Mouse (Mus musculus) neutrophil, adult 5-6 weeks (primary cell): ENCODE data around the gene Zfp827. TPM values are rescaled to one million over a fixed set of nuclear protein-coding genes. Genes with fewer than 3 reads are reported as not detected.

ENCODE experiments used
- ATAC-seq: fragments of 151-379, 151-347 bp; 2 replicates; pipeline ENCODE4 v1.8.0; 2017; ENCODE audit warnings: mild to moderate bottlenecking, moderate TSS enrichment; ENCODE audit not compliant: insufficient number of reproducible peaks, poor library complexity, low FRiP score, severe bottlenecking; ENCODE audit errors: extremely low read depth
- total RNA-seq: library from RNA; stranded (forward); fragments of 200-1000 nt; gene quantifications from 2 replicates; pipeline ENCODE4 v1.2.3, GENCODE M21; 2017

Zfp827 gene
- total RNA-seq, 1 experiment from 2014 or later: 4.1 TPM

DNA sequence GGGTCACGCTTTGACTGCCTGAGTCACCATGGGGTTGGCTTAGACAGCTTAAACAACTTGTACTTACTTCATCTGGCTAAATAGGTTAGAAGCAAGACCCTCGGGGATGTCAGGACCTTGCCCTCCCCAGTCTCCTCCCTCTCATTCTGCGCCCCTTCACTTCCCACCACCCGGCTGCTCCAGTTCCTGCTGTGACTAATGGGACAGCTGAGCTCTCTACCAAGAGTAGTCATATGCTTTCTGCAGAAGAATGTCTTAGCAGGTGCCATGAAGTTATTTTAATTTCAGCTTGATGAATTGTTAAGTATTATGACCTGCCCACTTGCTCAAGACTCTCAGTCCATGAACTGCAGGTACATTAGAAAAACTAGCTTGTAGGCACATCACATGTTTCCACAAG is 168.2 kb downstream of the Zfp827 start:
- ATAC-seq: no peak

DNA sequence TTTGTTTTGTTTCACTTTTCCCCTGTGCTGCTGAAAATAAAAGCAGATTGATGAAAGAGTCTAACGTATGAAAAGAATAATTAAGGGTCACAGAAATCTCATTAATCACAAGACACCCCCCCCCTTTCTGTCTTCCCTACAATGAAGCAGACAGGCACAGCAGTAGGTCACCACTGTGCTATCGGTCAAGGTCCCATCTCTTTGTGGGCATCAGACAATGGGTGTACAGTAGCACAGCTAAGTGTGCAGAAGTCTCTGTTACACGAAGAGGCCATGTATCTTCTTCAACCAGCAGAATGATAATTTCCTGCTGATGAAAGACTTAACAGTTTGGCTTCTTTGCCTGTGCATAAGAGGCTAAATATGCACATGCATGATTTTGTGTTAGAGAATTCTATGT is 170.4 kb downstream of the Zfp827 start:
- no peak for ATAC-seq

- no peak for ATAC-seq
These were observed 173.4 kb downstream of the Zfp827 start for GRCm38 (mm10) chr8:79201446-79202147.

DNA sequence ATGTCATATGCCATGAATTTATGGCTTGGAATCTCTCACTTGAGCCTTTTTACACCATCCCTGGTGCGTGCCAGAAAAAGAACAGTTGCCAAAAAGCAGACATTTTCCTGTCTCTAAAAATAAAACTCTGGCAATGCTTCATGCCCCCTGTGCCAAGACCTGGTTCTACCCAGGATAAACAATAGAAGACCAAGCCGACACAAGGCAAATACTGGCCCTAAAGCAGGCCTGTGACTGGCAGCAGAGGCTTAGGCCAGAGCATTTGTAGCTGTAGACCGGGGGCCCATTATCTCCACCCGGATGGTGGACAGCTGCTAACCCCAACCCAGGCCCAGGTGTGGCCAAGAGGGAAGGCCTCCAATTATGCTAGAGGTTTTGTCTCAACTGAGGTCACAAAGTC is 178.7 kb downstream of the Zfp827 start:
- no peak for ATAC-seq

DNA sequence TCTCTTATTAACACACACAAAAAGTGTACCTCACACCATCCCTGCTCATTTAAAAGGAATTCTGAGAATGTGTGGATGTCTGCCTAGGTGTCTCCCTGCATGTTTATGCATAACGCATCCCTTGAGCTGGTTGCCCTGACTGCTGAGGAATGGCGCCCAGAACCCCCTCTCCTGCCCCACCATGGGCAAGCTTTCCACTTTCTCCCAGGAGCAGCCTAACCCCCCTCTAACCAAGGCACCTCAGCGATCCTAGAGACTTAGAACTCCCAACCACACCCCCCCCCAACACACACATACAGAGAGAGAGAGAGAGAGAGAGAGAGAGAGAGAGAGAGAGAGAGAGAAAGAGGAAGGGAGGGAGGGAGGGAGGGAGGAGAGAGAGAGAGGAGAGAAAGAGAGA is 179.9 kb downstream of the Zfp827 start:
- no peak for ATAC-seq

GRCm38 (mm10) chr8:79208691-79209640 is 180.7 kb downstream of the Zfp827 start:
- no peak for ATAC-seq

DNA sequence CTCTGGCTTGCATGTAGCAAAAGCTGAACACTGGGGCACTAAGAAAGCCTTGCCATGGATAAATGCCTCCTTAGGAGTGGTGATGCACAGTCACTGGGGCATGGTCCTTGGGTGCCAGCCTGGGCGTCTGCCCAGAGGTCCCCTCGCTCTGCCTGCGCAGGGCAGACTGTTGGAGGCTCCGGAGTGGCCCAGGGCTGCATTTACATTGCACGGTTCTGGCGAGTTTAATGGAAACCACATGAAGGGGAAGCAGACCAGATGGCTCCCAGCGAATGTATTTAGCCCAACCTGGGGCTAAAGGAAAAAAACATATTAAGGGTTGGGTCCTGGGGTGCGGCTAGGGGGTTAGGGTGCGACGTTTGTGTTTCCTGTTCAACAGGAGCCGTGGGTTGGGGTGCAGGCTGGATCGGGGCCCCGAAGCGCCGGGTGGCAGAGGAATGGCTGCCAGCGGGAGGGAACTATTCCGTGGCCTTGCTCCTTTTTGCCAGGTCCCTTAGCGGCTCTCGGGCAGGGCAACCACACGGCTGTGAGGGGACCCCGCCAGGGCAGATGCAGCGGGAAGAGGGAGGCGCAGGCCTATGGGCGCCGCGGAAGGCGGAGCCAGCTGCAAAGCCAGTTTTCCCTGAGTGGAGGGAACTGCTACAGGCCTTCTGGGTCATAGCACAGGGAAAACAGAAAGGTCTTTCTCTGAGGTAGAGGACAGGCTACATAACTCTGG is 181.6 kb downstream of the Zfp827 start:
- ATAC-seq: no peak

DNA sequence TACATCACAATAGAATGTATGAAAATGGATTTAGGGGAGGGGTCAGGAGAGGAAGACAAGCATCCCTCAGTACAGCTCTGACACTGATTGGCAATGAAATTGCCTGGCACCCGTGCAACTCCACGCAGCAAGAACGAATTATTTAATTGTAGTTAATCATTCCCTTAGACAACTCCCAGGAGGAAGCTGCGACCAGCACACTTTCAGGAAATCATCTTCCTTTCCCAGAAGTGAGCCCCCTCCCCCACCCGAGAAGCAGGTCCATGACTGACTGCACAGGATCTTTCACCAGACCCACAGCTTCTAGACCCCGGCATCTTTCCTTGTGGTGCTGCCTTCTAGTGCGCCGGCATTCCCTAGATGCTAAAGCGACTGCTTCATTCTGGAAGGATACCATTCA is 183.4 kb downstream of the Zfp827 start:
- ATAC-seq: no peak

DNA sequence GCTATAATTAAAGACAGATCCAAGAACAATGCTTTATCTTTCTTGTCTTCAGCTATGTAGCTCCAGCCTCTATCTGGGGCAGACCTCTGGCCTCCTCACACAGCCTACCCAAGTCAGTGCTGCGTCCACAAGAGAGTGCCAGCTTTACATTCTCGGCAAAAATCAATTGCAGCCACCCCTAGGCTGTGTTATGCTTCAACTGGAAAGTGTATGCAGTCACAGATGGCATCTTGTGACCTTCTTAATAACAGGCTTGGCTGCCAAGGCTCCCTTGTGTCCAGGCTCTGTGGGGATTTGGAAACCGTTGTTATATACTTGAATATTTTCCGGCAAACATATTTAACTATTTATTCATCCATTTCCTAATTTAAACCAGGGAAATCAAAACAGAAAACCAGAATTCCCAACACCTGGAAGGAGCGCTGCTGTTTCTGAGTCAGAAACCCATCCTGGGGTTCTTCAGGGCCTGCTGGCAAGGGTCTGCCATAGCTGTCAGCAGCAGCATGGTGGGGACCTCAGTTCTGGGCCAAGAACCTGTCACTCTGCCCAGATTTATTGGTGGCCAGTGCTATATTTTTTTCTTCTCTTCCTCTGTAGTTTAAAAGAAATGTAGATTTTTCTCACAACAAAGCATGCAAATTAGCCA is 194.0 kb downstream of the Zfp827 start:
- ATAC-seq: no peak

GRCm38 (mm10) chr8:79222752-79223141 is 194.5 kb downstream of the Zfp827 start:
- ATAC-seq: no peak

DNA sequence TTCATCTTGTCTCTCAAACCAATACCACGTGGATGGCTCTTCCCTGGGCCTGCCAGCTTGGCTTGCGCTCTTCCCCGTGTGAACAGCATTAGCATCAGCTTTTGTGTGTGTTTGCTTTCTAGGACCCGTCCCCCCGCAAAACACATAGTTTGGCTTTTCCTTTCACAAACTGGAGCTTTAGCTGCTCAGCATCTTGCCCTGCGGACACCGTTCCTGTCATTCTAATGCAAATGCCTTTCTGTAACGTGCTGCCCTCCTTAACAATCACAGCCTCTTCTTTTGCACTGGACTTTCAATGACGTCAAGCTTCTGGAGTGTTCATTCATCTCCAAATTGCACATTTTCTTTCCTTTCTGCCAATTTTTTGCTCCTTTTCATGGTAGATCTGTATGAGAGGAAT is 196.1 kb downstream of the Zfp827 start:
- ATAC-seq: no peak

GRCm38 (mm10) chr8:79225586-79225985 is 197.3 kb downstream of the Zfp827 start:
- ATAC-seq: peak; percentile 44; the same call in 1 of the 2 replicates

DNA sequence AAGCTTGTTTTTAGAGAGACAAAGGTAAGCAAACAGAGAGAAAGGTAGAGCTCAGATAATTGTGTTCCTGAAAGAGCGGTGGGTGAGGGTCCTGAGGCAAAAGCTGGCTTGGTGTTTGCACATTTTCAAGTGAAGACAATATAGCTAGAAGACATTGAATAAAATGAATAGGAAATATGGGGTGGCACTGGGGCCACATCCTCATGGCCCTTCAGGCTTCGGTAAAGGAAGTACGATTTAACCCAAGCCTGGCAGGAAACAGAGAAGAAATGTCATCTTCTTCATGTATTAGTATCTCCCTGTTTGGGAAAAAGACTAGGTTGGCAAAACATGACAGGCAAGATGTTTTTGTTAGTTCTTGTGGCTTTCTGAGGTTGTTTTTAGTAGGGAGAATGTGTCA is 197.8 kb downstream of the Zfp827 start:
- no peak for ATAC-seq

DNA sequence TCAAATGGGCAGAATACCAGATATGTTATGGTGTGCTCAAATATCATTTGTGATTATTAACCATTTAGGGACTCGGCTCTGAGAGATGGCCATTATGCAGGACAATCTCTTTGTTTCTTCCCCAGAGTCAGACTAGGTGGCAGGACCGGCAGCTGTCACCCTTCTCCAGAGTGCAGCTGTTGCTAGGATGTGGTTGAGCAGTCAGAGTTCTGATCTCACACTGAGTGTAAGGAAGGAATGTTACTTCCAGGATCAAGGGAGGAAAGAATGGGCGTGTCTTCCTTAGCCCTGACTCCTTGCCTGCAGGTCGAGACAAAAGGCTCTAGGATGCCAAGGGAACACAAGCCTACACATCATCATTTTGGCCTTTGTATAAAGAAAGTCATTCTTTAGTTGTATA is 199.0 kb downstream of the Zfp827 start:
- no peak for ATAC-seq

GRCm38 (mm10) chr8:79227916-79228315 is 199.7 kb downstream of the Zfp827 start:
- ATAC-seq: no peak

DNA sequence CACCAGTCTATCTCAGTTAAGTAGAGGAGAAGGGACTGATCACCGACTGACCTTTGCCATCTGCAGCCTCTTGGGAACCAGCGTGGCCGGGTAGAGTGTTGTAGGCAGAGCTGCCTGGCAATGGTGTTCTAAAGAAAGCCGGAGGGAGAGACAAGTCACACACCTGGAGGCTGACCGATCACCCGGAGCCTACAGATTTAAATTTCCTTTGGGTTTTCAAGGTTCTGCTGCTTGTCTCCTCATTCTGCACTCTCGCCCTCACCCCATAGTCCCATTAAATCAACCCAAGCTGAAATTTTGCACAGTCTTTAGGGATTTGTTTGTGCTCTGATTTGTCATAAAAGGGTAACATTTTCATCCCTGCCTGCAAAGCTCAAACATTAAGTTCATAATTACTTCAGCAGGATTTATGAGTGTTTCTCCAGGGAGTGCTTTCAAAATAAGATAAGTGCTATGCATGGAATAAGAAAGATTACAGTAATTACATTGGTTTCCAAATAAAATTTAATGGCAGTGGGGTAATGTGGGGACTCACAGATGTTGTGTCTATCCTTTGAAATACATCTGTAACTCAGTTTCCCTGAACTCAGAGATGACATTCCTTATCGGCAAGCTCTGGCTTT is 201.1 kb downstream of the Zfp827 start:
- no peak for ATAC-seq

DNA sequence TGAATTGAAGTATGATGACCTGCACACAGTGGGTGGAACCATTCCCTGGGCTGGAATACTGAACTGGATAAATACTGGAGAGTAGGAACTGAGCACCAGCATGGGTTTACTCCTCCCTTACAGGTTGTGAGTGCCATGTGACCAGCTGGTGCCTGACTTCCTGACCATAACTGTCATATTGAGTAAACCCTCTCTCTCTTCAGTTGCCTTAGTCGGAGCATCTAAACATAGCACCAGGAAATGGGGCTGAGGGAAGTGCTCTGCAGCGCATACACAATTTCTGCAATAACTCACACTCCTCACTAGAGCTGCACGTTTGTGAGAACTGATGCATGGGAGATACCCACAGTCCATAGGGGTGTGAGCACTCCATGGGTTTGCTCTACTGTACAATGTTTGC is 211.1 kb downstream of the Zfp827 start:
- no peak for ATAC-seq

GRCm38 (mm10) chr8:79239996-79240395 is 211.8 kb downstream of the Zfp827 start:
- ATAC-seq: no peak
